Comparison of ENCODE assay signal across 8 mouse cellular contexts in the genomic region with DNA sequence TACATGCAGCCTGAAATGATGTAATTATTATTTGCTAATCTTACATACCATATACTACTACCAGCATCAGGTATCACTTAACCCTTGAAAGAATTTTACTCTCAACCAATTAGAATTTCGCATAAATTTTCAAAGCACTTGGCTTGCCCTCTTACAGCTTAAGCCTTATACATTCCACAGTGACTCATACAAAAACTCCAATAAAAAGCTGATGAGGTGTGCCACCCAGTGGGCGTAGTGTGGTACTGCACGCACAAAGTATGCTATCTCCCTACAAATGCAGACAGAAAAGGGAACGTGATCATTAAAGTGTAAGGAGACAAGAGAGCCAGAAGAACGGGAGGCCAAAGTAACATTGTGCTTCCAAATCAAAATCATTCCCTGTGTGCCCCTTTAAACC. TPM values are rescaled to one million over a fixed set of nuclear protein-coding genes. Genes with fewer than 3 reads are reported as not detected.
DNase-seq lines count a peak whose midpoint lies in the region; ATAC-seq and TF ChIP-seq lines count a peak whose summit lies in the region.
"Had no signal": no experiment of that assay in that cellular context is flagged by ENCODE, and none has a peak within 500 bp of the region (broad histone marks: within the 10 kb centered on the region; RNA-seq: fewer than 3 reads in every experiment).

No protein-coding gene starts in this region.

- no peak for TF ChIP-seq POLR2A in bone marrow, adult 2 months (IDR thresholded peaks at IDR 0.05; ENCODE audit: borderline replicate concordance, control insufficient read depth, low read depth, low read length)
- TF ChIP-seq POLR2A in embryonic fibroblast, embryonic 13.5 days (IDR thresholded peaks at IDR 0.05; ENCODE audit: low read depth, low read length), result no peak

- 9% methylated on average over 5 of the region's 5 CpGs for WGBS in bone marrow, adult 2 months
- WGBS in limb, embryonic 13.5 days, result 19% methylated on average over 5 of the region's 5 CpGs

- H3K4me2 ChIP-seq in limb, embryonic 13.5 days (replicated peaks), result no peak overlapping the region
- H3K4me2 ChIP-seq: heart, embryonic 15.5 days had no signal

- H3K27me3 ChIP-seq in limb, embryonic 13.5 days, result peaks cover 13% of the 10 kb centered on the region; the same call in 1 of the 2 replicates
- H3K27me3 ChIP-seq: heart, embryonic 15.5 days had no signal

- 0 out of 2 replicates have a peak, but pooled peaks cover 4% of the 10 kb centered on the region for H3K36me3 ChIP-seq in limb, embryonic 13.5 days
- H3K36me3 ChIP-seq: heart, embryonic 15.5 days had no signal

- no peak overlapping the region for H3K27ac ChIP-seq in bone marrow, adult 2 months (ENCODE audit: control insufficient read depth, insufficient read depth, low read depth, low read length, poor library complexity)
- H3K27ac ChIP-seq in embryonic fibroblast, embryonic 13.5 days (ENCODE audit: insufficient read depth, low read length), result no peak overlapping the region
- H3K27ac ChIP-seq in limb, embryonic 13.5 days, result no peak overlapping the region
- H3K27ac ChIP-seq: heart, embryonic 15.5 days had no signal

- H3K9me3 ChIP-seq in limb, embryonic 13.5 days, result no peaks in the 10 kb centered on the region
- H3K9me3 ChIP-seq: heart, embryonic 15.5 days had no signal

- peak; percentile 81 for DNase-seq in 416B (ENCODE audit: low read depth)
- DNase-seq in CD4-positive, CD25-positive, alpha-beta regulatory T cell, adult 2 months (ENCODE audit: low read depth, low spot score), result peak; percentile 63
- peak; percentile 72 for DNase-seq in kidney, adult 9 months
- peak; percentile 67 for DNase-seq in naive thymus-derived CD4-positive, alpha-beta T cell, adult 2 months (ENCODE audit: low read depth)

- peak; percentile 51; the same call in 1 of the 2 replicates for ATAC-seq in limb, embryonic 13.5 days (ENCODE audit: low FRiP score, low read depth)

- no peak overlapping the region for H3K9ac ChIP-seq in limb, embryonic 13.5 days
- H3K9ac ChIP-seq: heart, embryonic 15.5 days had no signal

- H3K4me1 ChIP-seq in bone marrow, adult 2 months (ENCODE audit: control insufficient read depth, insufficient read depth, low read length), result no peaks in the 10 kb centered on the region
- no peaks in the 10 kb centered on the region for H3K4me1 ChIP-seq in embryonic fibroblast, embryonic 13.5 days (ENCODE audit: control insufficient read depth, insufficient read depth, low read length)
- H3K4me1 ChIP-seq in limb, embryonic 13.5 days, result no peaks in the 10 kb centered on the region
- H3K4me1 ChIP-seq: heart, embryonic 15.5 days had no signal

- H3K4me3 ChIP-seq in bone marrow, adult 2 months (replicated peaks; ENCODE audit: control insufficient read depth, low read depth, low read length), result no peak overlapping the region
- H3K4me3 ChIP-seq in embryonic fibroblast, embryonic 13.5 days (ENCODE audit: insufficient read depth, low read length), result no peak overlapping the region
- H3K4me3 ChIP-seq in limb, embryonic 13.5 days, result no peak overlapping the region
- H3K4me3 ChIP-seq: heart, embryonic 15.5 days had no signal

- TF ChIP-seq CTCF in bone marrow, adult 2 months (IDR thresholded peaks at IDR 0.05; ENCODE audit: control insufficient read depth, insufficient read depth, low read length), result peak; percentile 53
- TF ChIP-seq CTCF in embryonic fibroblast, embryonic 13.5 days (IDR thresholded peaks at IDR 0.05; ENCODE audit: borderline replicate concordance, insufficient read depth, low read length), result peak; percentile 46; the same call in 1 of the 2 replicates

RNA-seq across cellular contexts. Expression of gene Cldn2, which starts 31.8 kb away (rescaled TPM):
- polyA plus RNA-seq in bone marrow, adult 2 months (2011; ENCODE audit: insufficient read depth, insufficient read length, low replicate concordance, missing spikeins), result 1.3 TPM in 1 of 2 replicates, not detected in the other
- 0.18 TPM in 1 of 2 replicates, not detected in the other for polyA plus RNA-seq in embryonic fibroblast, embryonic 13.5 days (2011; ENCODE audit: insufficient read length, low read depth, missing spikeins)
- polyA plus RNA-seq in limb, embryonic 13.5 days (2015; fragmentation: Nextera tagmentation; extraction: Ambion mirVana), result 0.27 and 0.32 TPM in 2 replicates

RNA-seq across cellular contexts. Expression of gene Morc4, which starts 39.0 kb away (rescaled TPM):
- 0.59 and 2.8 TPM in 2 replicates for polyA plus RNA-seq in bone marrow, adult 2 months (2011; ENCODE audit: insufficient read depth, insufficient read length, low replicate concordance, missing spikeins)
- polyA plus RNA-seq in embryonic fibroblast, embryonic 13.5 days (2011; ENCODE audit: insufficient read length, low read depth, missing spikeins), result 36.4 and 40.4 TPM in 2 replicates
- 17.9 and 20.7 TPM in 2 replicates for polyA plus RNA-seq in limb, embryonic 13.5 days (2015; fragmentation: Nextera tagmentation; extraction: Ambion mirVana)

RNA-seq across cellular contexts. Expression of gene Ripply1, which starts 50.3 kb away (rescaled TPM):
- polyA plus RNA-seq in bone marrow, adult 2 months (2011; ENCODE audit: insufficient read depth, insufficient read length, low replicate concordance, missing spikeins), result not detected in 2 replicates
- polyA plus RNA-seq in embryonic fibroblast, embryonic 13.5 days (2011; ENCODE audit: insufficient read length, low read depth, missing spikeins), result not detected in 2 replicates
- polyA plus RNA-seq in limb, embryonic 13.5 days (2015; fragmentation: Nextera tagmentation; extraction: Ambion mirVana), result 0.18 and 0.41 TPM in 2 replicates
- polyA plus RNA-seq: heart, embryonic 15.5 days had no signal
